Mouse (Mus musculus) cortical plate, adult 2 months (tissue): ENCODE measurements around the gene Myh10. TPM values are rescaled to one million over a fixed set of nuclear protein-coding genes. Genes with fewer than 3 reads are reported as not detected.

Source experiments
- H3K27ac ChIP-seq: fragments of 200-500 bp; 2 replicates; pipeline ENCODE4 v1.5.1; 2012; ENCODE audit warnings: low read length, control low read depth, inconsistent platforms; ENCODE audit not compliant: insufficient read depth
- H3K4me1 ChIP-seq: fragments of 200-500 bp; 2 replicates; pipeline ENCODE4 v1.6.1; 2011; ENCODE audit warnings: low read length; ENCODE audit not compliant: control insufficient read depth, insufficient read depth
- H3K4me3 ChIP-seq: fragments of 200-500 bp; 2 replicates; pipeline ENCODE4 v1.5.1; 2011; ENCODE audit warnings: mild to moderate bottlenecking, low read length, control low read depth; ENCODE audit not compliant: insufficient read depth
- CTCF ChIP-seq: fragments of 200-500 bp; IDR thresholded peaks from 2 replicates; pipeline ENCODE4 v1.5.1; 2011; ENCODE audit warnings: mild to moderate bottlenecking, control low read depth, low read length; ENCODE audit not compliant: insufficient read depth; ENCODE audit errors: extremely low read depth
- POLR2A ChIP-seq: fragments of 200-500 bp; IDR thresholded peaks from 2 replicates; pipeline ENCODE4 v1.6.1; 2011; ENCODE audit warnings: mild to moderate bottlenecking, low read length, control low read depth; ENCODE audit not compliant: insufficient read depth; ENCODE audit errors: extremely low read depth
- polyA plus RNA-seq: library from polyadenylated mRNA; depleted of rRNA; stranded (reverse); fragments of >200 nt; gene quantifications from 2 replicates; pipeline ENCODE4 v1.2.3, GENCODE M21; 2012; rRNA removed

Gene Myh10
- 132 and 140 TPM in 2 replicates for polyA plus RNA-seq

GRCm38 (mm10) chr11:68691321-68692009 is at the start of gene Myh10:
Gene Myh10 (plus strand): TSS chr11:68691559.
- TF ChIP-seq POLR2A (peak; percentile 94), CTCF (no peak)
- peak within 1 kb of the TSS; percentile 95 for H3K27ac ChIP-seq
- peak within 1 kb of the TSS; percentile 96 for H3K4me3 ChIP-seq
- H3K4me1 ChIP-seq, result peaks cover 1% of the 10 kb centered on the region; the same call in 1 of the 2 replicates

- TF ChIP-seq POLR2A (no peak), CTCF (no peak)
- H3K27ac ChIP-seq, result no peak overlapping the region
- no peaks in the 10 kb centered on the region for H3K4me1 ChIP-seq
- no peak overlapping the region for H3K4me3 ChIP-seq
These were observed 46.6 kb upstream of the Myh10 start for GRCm38 (mm10) chr11:68644781-68645180.

GRCm38 (mm10) chr11:68647808-68648207 is 43.6 kb upstream of the Myh10 start:
- no peak overlapping the region for H3K4me3 ChIP-seq
- no peak for TF ChIP-seq POLR2A
- TF ChIP-seq CTCF, result no peak

GRCm38 (mm10) chr11:68648385-68649148 is 42.8 kb upstream of the Myh10 start:
- H3K4me3 ChIP-seq, result no peak overlapping the region

More at GRCm38 (mm10) chr11:68647808-68648207, 43.6 kb upstream of the Myh10 start:
- Histone ChIP-seq H3K27ac (no peak overlapping the region), H3K4me1 (no peaks in the 10 kb centered on the region)

GRCm38 (mm10) chr11:68651518-68651917 is 39.8 kb upstream of the Myh10 start:
- TF ChIP-seq CTCF (no peak), POLR2A (no peak)
- H3K4me1 ChIP-seq, result peaks cover 4% of the 10 kb centered on the region
- no peak overlapping the region for H3K4me3 ChIP-seq
- H3K27ac ChIP-seq, result no peak overlapping the region

More at GRCm38 (mm10) chr11:68648385-68649148, 42.8 kb upstream of the Myh10 start:
- no peak for TF ChIP-seq POLR2A
- no peak for TF ChIP-seq CTCF
- no peaks in the 10 kb centered on the region for H3K4me1 ChIP-seq
- no peak overlapping the region for H3K27ac ChIP-seq

- Histone ChIP-seq H3K4me3 (no peak overlapping the region), H3K4me1 (peaks cover 5% of the 10 kb centered on the region), H3K27ac (peak overlapping the region; percentile 84)
- no peak for TF ChIP-seq POLR2A
These were observed 35.8 kb upstream of the Myh10 start for GRCm38 (mm10) chr11:68655524-68655923.

- H3K27ac ChIP-seq, result peak overlapping the region; percentile 89
- peaks cover 5% of the 10 kb centered on the region for H3K4me1 ChIP-seq
- TF ChIP-seq POLR2A (no peak), CTCF (no peak)
- no peak overlapping the region for H3K4me3 ChIP-seq
These were observed 34.3 kb upstream of the Myh10 start for GRCm38 (mm10) chr11:68656887-68657685.

GRCm38 (mm10) chr11:68657811-68658210 is 33.5 kb upstream of the Myh10 start:
- TF ChIP-seq CTCF, result no peak
- 0 out of 2 replicates have a peak, but pooled peaks have one; percentile 20 for TF ChIP-seq POLR2A
- Histone ChIP-seq H3K4me1 (peaks cover 5% of the 10 kb centered on the region), H3K4me3 (no peak overlapping the region), H3K27ac (no peak overlapping the region)

GRCm38 (mm10) chr11:68665331-68665730 is 26.0 kb upstream of the Myh10 start:
- TF ChIP-seq CTCF (no peak), POLR2A (no peak)
- no peaks in the 10 kb centered on the region for H3K4me1 ChIP-seq
- H3K27ac ChIP-seq, result no peak overlapping the region
- H3K4me3 ChIP-seq, result no peak overlapping the region

GRCm38 (mm10) chr11:68666210-68666609 is 25.1 kb upstream of the Myh10 start:
- no peak overlapping the region for H3K27ac ChIP-seq
- H3K4me1 ChIP-seq, result no peaks in the 10 kb centered on the region
- H3K4me3 ChIP-seq, result no peak overlapping the region
- TF ChIP-seq CTCF (no peak), POLR2A (no peak)
